Mouse (Mus musculus) olfactory bulb, adult 2 months (tissue): ENCODE data around the gene Arhgef19.

Experiments
- CTCF ChIP-seq: fragments of 200-500 bp; IDR thresholded peaks from 2 replicates; pipeline ENCODE4 v1.5.1; 2012; ENCODE audit warnings: low read depth, mild to moderate bottlenecking, low read length, moderate library complexity; ENCODE audit not compliant: insufficient read depth
- POLR2A ChIP-seq: fragments of 200-500 bp; IDR thresholded peaks from 2 replicates; pipeline ENCODE4 v1.6.1; 2012; ENCODE audit warnings: mild to moderate bottlenecking, low read depth, low read length, moderate library complexity; ENCODE audit not compliant: insufficient read depth

DNA sequence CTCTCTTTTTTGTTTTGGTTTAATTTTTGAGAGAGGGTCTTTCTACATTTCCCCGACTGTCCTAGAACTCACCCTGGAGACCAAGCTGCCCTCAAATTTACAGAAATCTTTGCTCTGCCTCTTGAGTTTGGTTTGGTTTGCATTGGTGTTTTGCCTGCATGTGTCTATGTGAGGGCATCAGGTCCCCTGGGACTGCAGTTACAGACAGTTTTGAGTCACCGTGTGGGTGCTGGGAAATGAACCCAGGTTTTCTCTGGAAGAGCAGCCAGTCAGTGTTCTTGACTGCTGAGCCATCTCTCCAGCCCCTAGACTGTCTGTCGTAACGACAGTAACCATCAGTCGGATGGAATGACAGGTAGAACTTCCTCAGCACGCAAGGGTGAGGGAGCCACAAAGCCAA, 44.7 kb upstream of the Arhgef19 start:
- TF ChIP-seq POLR2A: no peak
- no peak for TF ChIP-seq CTCF
